Mouse (Mus musculus) inflammation-experienced regulatory T-cells (primary cell): ENCODE measurements around the gene Tmem184a. TPM values are rescaled to one million over a fixed set of nuclear protein-coding genes. Genes with fewer than 3 reads are reported as not detected.

Experiments
- polyA plus RNA-seq, 2 experiments: library from polyadenylated mRNA; unstranded; fragments of 100-300 nt; shearing (Covaris generic); gene quantifications; one replicate each; pipeline ENCODE4 v1.2.1; 2017

The Tmem184a gene
- polyA plus RNA-seq: 1 to 10 TPM in 1 of 2 experiments, under 1 TPM in 1; 0.25 to 1.0 TPM

DNA sequence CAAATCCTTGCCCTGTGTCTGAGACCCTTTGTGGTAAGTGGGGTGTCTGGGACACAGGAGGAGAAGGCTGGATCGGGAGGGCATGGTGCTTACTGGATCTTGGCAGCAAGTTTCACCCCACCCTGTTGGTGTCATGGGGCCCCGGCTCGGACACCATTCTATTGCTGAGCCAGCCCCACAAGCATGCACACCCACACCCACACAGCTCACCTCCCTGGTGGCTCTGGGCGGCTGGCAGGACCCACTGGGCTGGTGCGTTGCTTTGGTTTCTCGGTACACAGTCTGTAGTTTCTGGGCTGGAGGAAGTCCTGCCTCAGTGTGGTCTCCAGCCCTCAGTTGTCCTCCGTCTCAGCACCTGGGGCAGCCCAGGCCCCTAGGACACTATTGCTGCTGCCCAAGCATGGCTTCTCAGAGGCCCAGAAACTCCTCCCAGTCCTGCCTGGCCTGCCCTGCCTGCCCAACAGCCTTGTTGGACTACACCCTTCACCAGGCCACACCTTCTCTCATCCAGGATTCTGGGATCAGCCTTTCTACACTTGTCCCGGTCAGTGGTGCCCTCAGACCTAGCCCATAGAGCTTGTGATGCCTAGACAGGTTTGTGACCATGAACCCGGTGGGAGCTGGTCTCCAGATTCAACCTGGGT is at the start of gene Tmem184a:
Gene Tmem184a (minus strand): TSS at position 380 of the 644 bp plus-strand sequence.

GRCm38 (mm10) chr5:139826357-139827055 is 6.8 kb upstream of the Tmem184a start, which contains the start of the genes Gm26938 and Psmg3:
Gene Gm26938 (minus strand): TSS chr5:139826407.
Gene Psmg3 (minus strand): TSS chr5:139826885.

DNA sequence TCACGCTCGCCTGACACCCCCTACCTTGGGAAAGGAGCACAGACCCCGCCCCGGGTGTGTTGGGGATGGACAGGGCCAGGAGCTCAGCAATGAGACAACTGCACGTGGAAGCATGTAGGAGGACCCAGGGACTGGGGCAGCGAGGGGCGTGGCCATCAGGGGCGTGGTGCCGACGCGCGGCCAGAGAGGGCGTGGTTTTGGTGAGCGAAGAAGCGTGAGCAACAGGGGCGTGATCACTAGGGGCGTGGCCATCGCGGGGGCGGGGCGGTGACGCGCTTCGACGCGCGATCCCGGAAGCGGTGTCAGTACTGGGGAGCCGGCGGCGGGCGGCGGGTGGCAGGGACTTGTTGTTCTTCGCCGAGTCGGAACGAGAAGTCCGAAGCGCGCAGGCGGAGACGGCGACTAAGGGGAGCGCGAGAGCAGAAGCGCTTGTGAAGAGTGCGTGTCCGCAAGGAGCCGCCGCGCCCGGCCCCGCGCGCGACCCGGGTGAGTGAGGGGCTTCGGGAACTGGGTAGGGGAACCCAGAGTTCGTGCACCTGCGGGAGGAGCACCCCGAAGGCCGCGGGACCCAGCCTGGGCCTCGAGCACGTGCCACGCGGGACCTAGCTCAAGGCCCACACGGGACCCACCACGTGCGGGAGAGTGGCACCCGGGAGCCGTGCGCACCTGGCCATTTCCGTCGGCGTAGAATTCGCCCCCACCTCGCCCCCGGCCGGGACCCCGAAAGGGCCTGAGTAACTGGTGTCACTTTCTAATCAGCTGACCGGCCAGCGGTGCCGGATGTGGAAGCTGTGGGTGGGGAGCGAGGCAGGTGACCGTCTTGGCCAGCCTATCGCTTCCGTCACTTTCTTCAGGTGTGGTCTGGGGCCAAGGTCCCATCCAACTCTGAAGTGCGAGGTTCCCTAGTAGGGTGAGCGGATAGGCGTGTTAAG is 28.2 kb downstream of the Tmem184a start, which contains the start of gene Mafk:
Gene Mafk (plus strand): TSS at position 287 of the 932 bp plus-strand sequence.

GRCm38 (mm10) chr5:139775216-139775926 is 44.3 kb downstream of the Tmem184a start, which contains the start of gene Ints1:
Gene Ints1 (minus strand): TSS chr5:139775674.

Other genes starting within 250 kb of the Tmem184a start
- under 1 TPM in 1 of 2 experiments, not detected in 1; 0.16 TPM for gene Micall2, start 83.6 kb downstream of the Tmem184a start, polyA plus RNA-seq
- 10 to 100 TPM; 31.4 to 47.7 TPM for gene Ints1, start 44.2 kb downstream of the Tmem184a start, polyA plus RNA-seq
- gene Mafk, start 28.4 kb downstream of the Tmem184a start, polyA plus RNA-seq: 10 to 100 TPM; 31.9 to 35.0 TPM
- gene Gm26938, start 6.5 kb upstream of the Tmem184a start, polyA plus RNA-seq: under 1 TPM in 1 of 2 experiments, not detected in 1; 0.76 TPM
- 10 to 100 TPM; 46.9 to 56.4 TPM for gene Psmg3, start 7.0 kb upstream of the Tmem184a start, polyA plus RNA-seq
- under 1 TPM in 1 of 2 experiments, not detected in 1; 0.11 TPM for gene Elfn1, start 88.0 kb upstream of the Tmem184a start, polyA plus RNA-seq